Mouse (Mus musculus) gastrocnemius, postnatal 4 days (tissue): ENCODE results near the gene Mtrex. TPM values are rescaled to one million over a fixed set of nuclear protein-coding genes. Genes with fewer than 3 reads are reported as not detected.

Experiments
- DNase-seq, 2 experiments: peaks; one replicate each; pipeline ENCODE4 v3.0.0; 2021 to 2022; ENCODE audit warnings: low spot score in 2 of 2, mixed read lengths in 2 of 2
- long read RNA-seq, 2 experiments: library from polyadenylated mRNA; stranded (forward); transcript quantifications; one replicate each; pipeline ENCODE4 v2.0.0; 2021
- total RNA-seq, 2 experiments: library from RNA; stranded (reverse); gene quantifications; 2 replicates each; pipeline ENCODE4 v1.2.3; 2021

Mtrex gene
- 10 to 100 TPM; 34.0 to 38.8 TPM for total RNA-seq
- long read RNA-seq, experiment 1, transcript Mtrex-201 (27 exons, 3,689 nt): major isoform, 32 of 41 reads
- long read RNA-seq, experiment 1, partial matches to known transcripts: 3 of 41 reads
- long read RNA-seq, experiment 1, other reads (novel, unspliced or antisense): 6 of 41 reads
- long read RNA-seq, experiment 2, transcript Mtrex-201 (27 exons, 3,689 nt): major isoform, 41 of 46 reads
- long read RNA-seq, experiment 2, partial matches to known transcripts: 2 of 46 reads
- long read RNA-seq, experiment 2, other reads (novel, unspliced or antisense): 3 of 46 reads

- peak; percentile 98 to 99 for DNase-seq
Observed at GRCm38 (mm10) chr13:112927287-112928001, at the start of gene Mtrex, which contains the start of gene Dhx29. Gene Mtrex, minus strand, starts transcription at chr13:112927398. Gene Dhx29, plus strand, starts transcription at chr13:112927454.

- no peak for DNase-seq
Observed at GRCm38 (mm10) chr13:112976720-112977119, 49.5 kb upstream of the Mtrex start.

- no peak for DNase-seq
Observed at GRCm38 (mm10) chr13:112967267-112967666, 40.1 kb upstream of the Mtrex start.

- DNase-seq: no peak
Observed at GRCm38 (mm10) chr13:112964421-112964820, 37.2 kb upstream of the Mtrex start.

- no peak for DNase-seq
Observed at GRCm38 (mm10) chr13:112963081-112963480, 35.9 kb upstream of the Mtrex start.

- no peak for DNase-seq
Observed at GRCm38 (mm10) chr13:112954067-112954466, 26.9 kb upstream of the Mtrex start.

GRCm38 (mm10) chr13:112945900-112946299 lies 18.7 kb upstream of the Mtrex start:
- no peak for DNase-seq

GRCm38 (mm10) chr13:112945312-112945711 lies 18.1 kb upstream of the Mtrex start:
- no peak for DNase-seq

GRCm38 (mm10) chr13:112941879-112942330 lies 14.7 kb upstream of the Mtrex start:
- no peak for DNase-seq

- DNase-seq: no peak
Observed at GRCm38 (mm10) chr13:112938130-112938529, 10.9 kb upstream of the Mtrex start.

GRCm38 (mm10) chr13:112928038-112928668 lies 955 bp upstream of the Mtrex start:
- DNase-seq: no peak

GRCm38 (mm10) chr13:112926796-112927195 lies 402 bp downstream of the Mtrex start:
- peak in 1 of 2 experiments; percentile 16 for DNase-seq

- no peak for DNase-seq
Observed at GRCm38 (mm10) chr13:112925976-112926375, 1.2 kb downstream of the Mtrex start.

GRCm38 (mm10) chr13:112925266-112925665 lies 1.9 kb downstream of the Mtrex start:
- no peak for DNase-seq

GRCm38 (mm10) chr13:112920906-112921305 lies 6.3 kb downstream of the Mtrex start:
- no peak for DNase-seq

GRCm38 (mm10) chr13:112919141-112919865 lies 7.9 kb downstream of the Mtrex start:
- no peak for DNase-seq

GRCm38 (mm10) chr13:112910434-112910833 lies 16.8 kb downstream of the Mtrex start:
- no peak for DNase-seq

- DNase-seq: peak in 1 of 2 experiments; percentile 18
Observed at GRCm38 (mm10) chr13:112909663-112910062, 17.5 kb downstream of the Mtrex start.

- no peak for DNase-seq
Observed at GRCm38 (mm10) chr13:112902176-112902575, 25.0 kb downstream of the Mtrex start.

- no peak for DNase-seq
Observed at GRCm38 (mm10) chr13:112887234-112887633, 40.0 kb downstream of the Mtrex start.
